Mouse (Mus musculus) kidney, adult 11 months (tissue): ENCODE measurements around the gene Olfr1232.

Source experiments
- DNase-seq: peaks from one replicate; pipeline ENCODE4 v3.0.0; 2022

Gene Olfr1232

GRCm38 (mm10) chr2:89329575-89329974, at the start of gene Olfr1232:
TSS of gene Olfr1232 (minus strand) at chr2:89329675.
- DNase-seq, result no peak

GRCm38 (mm10) chr2:89364765-89365164, 35.3 kb upstream of the Olfr1232 start, which contains the start of gene Olfr1234:
TSS of gene Olfr1234 (minus strand) at chr2:89364865.
- DNase-seq, result no peak

GRCm38 (mm10) chr2:89342298-89342697, 12.8 kb upstream of the Olfr1232 start, which contains the start of gene Olfr1233:
TSS of gene Olfr1233 (minus strand) at chr2:89342398.
- DNase-seq, result no peak

- no peak for DNase-seq
Measured at GRCm38 (mm10) chr2:89306974-89307373, 22.5 kb downstream of the Olfr1232 start, which contains the start of gene Olfr1231. TSS of gene Olfr1231 (minus strand) at chr2:89307074.

- no peak for DNase-seq
Measured at GRCm38 (mm10) chr2:89297168-89297567, 32.3 kb downstream of the Olfr1232 start, which contains the start of gene Olfr1230. TSS of gene Olfr1230 (minus strand) at chr2:89297268.

GRCm38 (mm10) chr2:89287914-89288313, 41.6 kb downstream of the Olfr1232 start, which contains the start of gene Olfr1229:
TSS of gene Olfr1229 (minus strand) at chr2:89288014.
- DNase-seq, result no peak
